Mouse (Mus musculus) midbrain, embryonic 10.5 days (tissue): ENCODE data around the gene Gm10750. TPM values are rescaled to one million over a fixed set of nuclear protein-coding genes. Genes with fewer than 3 reads are reported as not detected.
"Not testable (repeated sequence)": the region's sequence is repeated elsewhere in the genome, so short reads cannot be mapped to it uniquely, and the experiment has no call there.

Experiments
- DNase-seq: peaks from one replicate; pipeline ENCODE4 v3.0.0-alpha.2; 2017; ENCODE audit warnings: low spot score
- H3K27ac ChIP-seq: fragments of 300-500 bp; sonication (generic); replicated peaks from 2 replicates; pipeline ENCODE4 v1.5.1; 2016; ENCODE audit warnings: mild to moderate bottlenecking
- H3K27me3 ChIP-seq: fragments of 300-500 bp; sonication (generic); 2 replicates; pipeline ENCODE4 v1.6.1; 2016; ENCODE audit warnings: low read depth, mild to moderate bottlenecking; ENCODE audit not compliant: poor library complexity, severe bottlenecking
- H3K36me3 ChIP-seq: fragments of 300-500 bp; sonication (generic); 2 replicates; pipeline ENCODE4 v1.6.1; 2016; ENCODE audit warnings: mild to moderate bottlenecking, moderate library complexity
- H3K4me1 ChIP-seq: fragments of 300-500 bp; sonication (generic); 2 replicates; pipeline ENCODE4 v1.6.1; 2016
- H3K4me3 ChIP-seq: fragments of 300-500 bp; sonication (generic); 2 replicates; pipeline ENCODE4 v1.5.1; 2016; ENCODE audit warnings: mild to moderate bottlenecking, moderate library complexity
- H3K9me3 ChIP-seq: fragments of 300-500 bp; sonication (generic); replicated peaks from 2 replicates; pipeline ENCODE4 v1.6.1; 2016; ENCODE audit warnings: mild to moderate bottlenecking
- WGBS: fragments of 180-500 bp; shearing (Covaris S2); methylation state at CpG from one replicate; pipeline ENCODE4 v1.1.7; 2016; 5-methylcytosine and 5-hydroxymethylcytosine counted together
- polyA plus RNA-seq: library from polyadenylated mRNA; unstranded; fragments of >200 nt; fragmentation: Nextera tagmentation; extraction: Ambion mirVana; gene quantifications from 2 replicates; pipeline ENCODE4 v1.2.1, GENCODE M21; 2016

Gene Gm10750
- polyA plus RNA-seq: not detected in 2 replicates

GRCm38 (mm10) chr2:149017137-149017536, at the start of gene Gm10750:
Gm10750 (minus strand) TSS chr2:149017237.
- not testable (repeated sequence) for H3K4me1 ChIP-seq, H3K27ac ChIP-seq, H3K9me3 ChIP-seq, H3K36me3 ChIP-seq, H3K27me3 ChIP-seq, DNase-seq, H3K4me3 ChIP-seq
- WGBS: 82% methylated on average over 5 of the region's 5 CpGs

GRCm38 (mm10) chr2:149004826-149005225, 12.2 kb downstream of the Gm10750 start:
- no peak overlapping the region for H3K27ac ChIP-seq
- no peak for DNase-seq
- H3K27me3 ChIP-seq: no peaks in the 10 kb centered on the region
- H3K36me3 ChIP-seq: no peaks in the 10 kb centered on the region
- H3K4me3 ChIP-seq: no peak overlapping the region
- peaks cover 7% of the 10 kb centered on the region; the same call in 1 of the 2 replicates for H3K9me3 ChIP-seq
- 88% methylated on average over 2 of the region's 2 CpGs for WGBS
- H3K4me1 ChIP-seq: no peaks in the 10 kb centered on the region

GRCm38 (mm10) chr2:149003151-149003550, 13.9 kb downstream of the Gm10750 start, which contains the start of gene Gm1330:
Gm1330 (minus strand) TSS chr2:149003251.
- Histone ChIP-seq H3K27me3 (no peaks in the 10 kb centered on the region), H3K36me3 (no peaks in the 10 kb centered on the region), H3K27ac (no peak within 1 kb of the TSS), H3K4me3 (no peak within 1 kb of the TSS), H3K9me3 (peaks cover 7% of the 10 kb centered on the region; the same call in 1 of the 2 replicates), H3K4me1 (no peaks in the 10 kb centered on the region)
- DNase-seq: no peak

- Histone ChIP-seq H3K27me3 (no peaks in the 10 kb centered on the region), H3K27ac (no peak overlapping the region), H3K9me3 (no peaks in the 10 kb centered on the region; the same call in 1 of the 2 replicates), H3K36me3 (no peaks in the 10 kb centered on the region), H3K4me3 (no peak overlapping the region), H3K4me1 (no peaks in the 10 kb centered on the region)
- WGBS: 89% methylated on average over 2 of the region's 2 CpGs
- DNase-seq: no peak
Measured at GRCm38 (mm10) chr2:148995133-148995532, 21.9 kb downstream of the Gm10750 start.

Other genes with a start within 250 kb of the Gm10750 start
- gene Cst11, start 245.7 kb downstream of the Gm10750 start, polyA plus RNA-seq: not detected in 2 replicates
- gene 8030411F24Rik, start 235.2 kb downstream of the Gm10750 start, polyA plus RNA-seq: not detected in 2 replicates
- not detected in 2 replicates for gene Cst12, start 227.9 kb downstream of the Gm10750 start, polyA plus RNA-seq
- gene Cst8, start 218.5 kb downstream of the Gm10750 start, polyA plus RNA-seq: not detected in 2 replicates
- not detected in 2 replicates for gene Cst13, start 197.2 kb downstream of the Gm10750 start, polyA plus RNA-seq
- gene Cst9, start 182.1 kb downstream of the Gm10750 start, polyA plus RNA-seq: not detected in 2 replicates
- gene 9230104L09Rik, start 152.2 kb downstream of the Gm10750 start, polyA plus RNA-seq: not detected in 2 replicates
- 291 and 331 TPM in 2 replicates for gene Cst3, start 141.5 kb downstream of the Gm10750 start, polyA plus RNA-seq
- gene Gm1330, start 14.0 kb downstream of the Gm10750 start, polyA plus RNA-seq: not detected in 2 replicates